Mouse (Mus musculus): Measurements from ENCODE around the gene D7Ertd443e.

DNA sequence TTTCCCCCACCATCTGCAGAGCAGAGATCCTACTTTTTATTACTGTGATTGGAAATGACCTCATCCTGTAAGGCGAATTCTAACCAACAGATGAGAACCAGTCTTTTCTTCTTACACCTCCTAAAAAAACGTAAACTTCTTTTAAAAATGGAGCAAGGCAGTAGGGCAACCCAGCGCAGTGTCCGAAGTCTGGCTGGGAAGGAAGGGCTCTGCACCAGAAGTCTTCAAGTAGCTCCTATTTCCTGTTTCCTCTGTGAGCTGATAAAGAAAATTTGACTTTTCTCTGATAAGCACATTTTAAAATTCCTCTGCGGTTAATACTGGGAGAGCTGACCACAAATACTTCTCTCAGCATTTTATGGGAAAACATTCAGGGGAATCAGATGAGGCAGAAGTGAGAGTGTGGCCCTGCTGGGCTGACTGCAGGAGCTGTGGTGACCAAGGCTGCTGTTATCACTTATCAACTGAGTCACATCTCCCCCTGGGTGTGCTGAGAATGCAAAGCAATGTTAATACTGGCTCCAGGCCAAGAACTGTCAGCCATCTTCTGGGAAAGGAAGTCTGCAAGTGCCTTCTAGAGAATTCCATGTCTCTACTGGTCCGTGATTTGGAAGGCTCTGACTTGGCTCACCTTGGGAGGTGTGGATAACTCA lies 97.8 kb downstream of the D7Ertd443e start:
- TF ChIP-seq EP300 (IDR thresholded peaks at IDR 0.05; ENCODE audit: insufficient read depth, low read depth, low read length), result no peak
- TF ChIP-seq POLR2A (IDR thresholded peaks at IDR 0.05; ENCODE audit: insufficient read depth, low read length), result no peak
- TF ChIP-seq CTCF (IDR thresholded peaks at IDR 0.05; ENCODE audit: low read depth, low read length), result no peak

Measured in ES-Bruce4 (cell line).